Mouse (Mus musculus) forebrain, embryonic 11.5 days (tissue): ENCODE results near the gene Rrp8. TPM values are rescaled to one million over a fixed set of nuclear protein-coding genes. Genes with fewer than 3 reads are reported as not detected.

Source experiments
- ATAC-seq: fragments of 200-750 bp; cut with Nextera tagmentation; replicated peaks from 2 replicates; pipeline ENCODE4 v1.8.0; 2017; ENCODE audit warnings: moderate TSS enrichment; ENCODE audit not compliant: low FRiP score
- DNase-seq: peaks from one replicate; pipeline ENCODE4 v3.0.0-alpha.2; 2017; ENCODE audit warnings: low spot score
- H3K27ac ChIP-seq: fragments of 300-500 bp; sonication (generic); 2 replicates; pipeline ENCODE4 v1.5.1; 2014; ENCODE audit warnings: low read depth, low read length
- H3K27me3 ChIP-seq: fragments of 300-500 bp; sonication (generic); 2 replicates; pipeline ENCODE4 v1.6.1; 2014; ENCODE audit warnings: mild to moderate bottlenecking, low read length, mixed read lengths; ENCODE audit not compliant: control insufficient read depth, insufficient read depth
- H3K36me3 ChIP-seq: fragments of 300-500 bp; sonication (generic); 2 replicates; pipeline ENCODE4 v1.6.1; 2014; ENCODE audit warnings: mild to moderate bottlenecking, low read length, moderate library complexity, mixed read lengths; ENCODE audit not compliant: control insufficient read depth, insufficient read depth
- H3K4me1 ChIP-seq: fragments of 300-500 bp; sonication (generic); replicated peaks from 2 replicates; pipeline ENCODE4 v1.6.1; 2014; ENCODE audit warnings: low read length, mixed read lengths; ENCODE audit not compliant: control insufficient read depth, insufficient read depth
- H3K4me2 ChIP-seq: fragments of 300-500 bp; sonication (generic); 2 replicates; pipeline ENCODE4 v1.6.1; 2014; ENCODE audit warnings: low read depth, mild to moderate bottlenecking, low read length, moderate library complexity, mixed read lengths; ENCODE audit not compliant: severe bottlenecking
- H3K4me3 ChIP-seq: fragments of 300-500 bp; sonication (generic); 2 replicates; pipeline ENCODE4 v1.5.1; 2014; ENCODE audit warnings: low read depth, low read length
- H3K9ac ChIP-seq: fragments of 300-500 bp; sonication (generic); 2 replicates; pipeline ENCODE4 v1.6.1; 2014; ENCODE audit warnings: low read length
- H3K9me3 ChIP-seq: fragments of 300-500 bp; sonication (generic); 2 replicates; pipeline ENCODE4 v1.6.1; 2016; ENCODE audit warnings: low read length, mixed read lengths; ENCODE audit not compliant: control insufficient read depth
- WGBS: fragments of 180-500 bp; shearing (Covaris S2); extraction: QIAGEN DNeasy Blood & Tissue Kit; methylation state at CpG from one replicate; pipeline ENCODE4 v1.1.7; 2014; 5-methylcytosine and 5-hydroxymethylcytosine counted together
- polyA plus RNA-seq: library from polyadenylated mRNA; unstranded; fragments of >200 nt; fragmentation: Nextera tagmentation; extraction: Ambion mirVana; gene quantifications from 2 replicates; pipeline ENCODE4 v1.2.1, GENCODE M21; 2014

Gene Rrp8
- polyA plus RNA-seq, 1 experiment from 2014 or later = 40.6 TPM

DNA sequence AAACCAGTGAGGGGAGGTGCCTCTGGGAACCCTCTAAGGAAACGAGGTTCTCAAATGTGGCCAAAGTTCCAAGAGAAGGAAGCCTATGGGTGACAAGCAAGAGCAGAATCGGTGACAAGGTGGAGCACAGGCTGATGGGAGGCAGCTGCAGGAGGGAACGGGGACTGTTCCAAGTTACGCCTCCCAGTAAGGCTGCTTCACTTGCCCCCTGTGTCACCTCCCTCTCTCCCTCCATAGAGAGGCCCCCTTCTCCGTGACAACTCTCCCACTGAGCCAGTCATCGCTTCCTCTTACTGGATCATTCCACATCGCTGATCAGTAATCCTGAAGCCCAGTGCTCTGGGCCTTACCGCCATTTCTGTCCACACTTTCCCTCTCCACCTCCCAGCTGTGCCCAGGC, 37.5 kb upstream of the Rrp8 start:
- Histone ChIP-seq H3K4me3 (no peak overlapping the region), H3K27ac (no peak overlapping the region), H3K9ac (no peak overlapping the region; the same call in 1 of the 2 replicates), H3K27me3 (no peaks in the 10 kb centered on the region), H3K36me3 (peaks cover 7% of the 10 kb centered on the region), H3K4me2 (no peak overlapping the region), H3K4me1 (0 out of 2 replicates have a peak, but pooled peaks cover 2% of the 10 kb centered on the region), H3K9me3 (no peaks in the 10 kb centered on the region)
- 34% methylated on average over 6 of the region's 8 CpGs for WGBS
- DNase-seq (no peak), ATAC-seq (peak; percentile 55)

DNA sequence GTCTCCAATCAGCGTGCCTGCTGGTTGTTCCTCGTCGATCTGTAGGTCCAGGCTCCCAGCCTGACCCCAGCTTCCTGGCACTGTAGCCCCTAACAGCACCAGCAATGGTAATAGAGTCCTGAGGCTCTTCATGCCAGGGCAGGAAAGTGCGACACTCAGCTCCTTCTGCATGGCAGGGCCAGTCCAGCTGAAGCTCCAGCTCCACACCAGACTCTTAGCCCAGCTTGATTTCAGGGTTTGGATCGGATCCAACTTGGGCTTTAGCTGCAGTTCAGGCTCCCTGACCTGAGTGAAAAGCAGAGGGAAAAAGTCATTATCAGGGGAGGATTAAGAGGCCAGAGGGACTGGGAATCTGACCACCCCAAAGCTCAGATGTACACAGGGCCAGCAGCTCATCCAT, 35.9 kb upstream of the Rrp8 start:
- Histone ChIP-seq H3K27ac (no peak overlapping the region), H3K36me3 (peaks cover 7% of the 10 kb centered on the region), H3K9me3 (no peaks in the 10 kb centered on the region), H3K27me3 (no peaks in the 10 kb centered on the region), H3K4me1 (peaks cover 4% of the 10 kb centered on the region; the same call in 1 of the 2 replicates), H3K4me3 (no peak overlapping the region), H3K9ac (no peak overlapping the region), H3K4me2 (no peak overlapping the region)
- ATAC-seq = no peak
- WGBS = 86% methylated on average over 5 of the region's 5 CpGs
- DNase-seq = no peak

- DNase-seq = no peak
- no peak overlapping the region for H3K4me3 ChIP-seq
- H3K27ac ChIP-seq = no peak overlapping the region
- no peaks in the 10 kb centered on the region for H3K9me3 ChIP-seq
- no peak for ATAC-seq
- WGBS = 95% methylated on average over 15 of the region's 15 CpGs
- peaks cover 7% of the 10 kb centered on the region for H3K36me3 ChIP-seq
- no peak overlapping the region for H3K9ac ChIP-seq
- H3K4me2 ChIP-seq = no peak overlapping the region
- no peaks in the 10 kb centered on the region for H3K27me3 ChIP-seq
- peaks cover 4% of the 10 kb centered on the region; the same call in 1 of the 2 replicates for H3K4me1 ChIP-seq
Measured at GRCm38 (mm10) chr7:105772331-105772730, 35.1 kb upstream of the Rrp8 start.

- Histone ChIP-seq H3K27me3 (no peaks in the 10 kb centered on the region), H3K36me3 (peaks cover 10% of the 10 kb centered on the region), H3K9me3 (no peaks in the 10 kb centered on the region), H3K27ac (no peak overlapping the region), H3K9ac (no peak overlapping the region), H3K4me2 (no peak overlapping the region), H3K4me3 (no peak overlapping the region), H3K4me1 (peaks cover 4% of the 10 kb centered on the region; the same call in 1 of the 2 replicates)
- WGBS = 94% methylated on average over 3 of the region's 3 CpGs
- DNase-seq (no peak), ATAC-seq (no peak)
Measured at GRCm38 (mm10) chr7:105769959-105770358, 32.8 kb upstream of the Rrp8 start.

DNA sequence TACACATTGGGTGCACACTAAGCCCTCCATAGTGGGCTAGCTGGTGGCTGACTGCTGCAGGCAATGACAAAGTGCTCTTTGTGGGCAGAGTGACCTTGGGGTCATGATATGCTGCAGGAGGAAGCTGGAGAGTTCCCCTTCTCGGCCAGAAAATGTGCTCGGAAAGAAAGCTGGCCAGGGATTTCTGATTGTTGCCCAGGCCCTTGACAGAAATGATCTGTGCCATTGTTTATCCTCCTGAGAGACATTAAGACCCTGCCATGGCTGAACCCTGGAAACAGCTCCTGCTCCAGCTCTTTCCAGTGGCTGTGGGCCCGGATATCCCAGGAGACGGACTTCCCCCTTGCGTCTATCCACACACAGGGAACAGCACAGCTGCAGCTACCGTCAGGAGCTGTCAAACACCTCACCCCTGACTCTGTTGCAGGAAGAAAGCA, 30.6 kb upstream of the Rrp8 start:
- no peak overlapping the region for H3K9ac ChIP-seq
- peaks cover 16% of the 10 kb centered on the region for H3K27me3 ChIP-seq
- no peak overlapping the region for H3K4me3 ChIP-seq
- no peaks in the 10 kb centered on the region for H3K9me3 ChIP-seq
- peaks cover 2% of the 10 kb centered on the region; the same call in 1 of the 2 replicates for H3K4me1 ChIP-seq
- DNase-seq (no peak), ATAC-seq (no peak)
- H3K36me3 ChIP-seq = peaks cover 14% of the 10 kb centered on the region
- H3K4me2 ChIP-seq = no peak overlapping the region
- 0 out of 2 replicates have a peak overlapping the region, but pooled peaks have one; percentile 6 for H3K27ac ChIP-seq
- 26% methylated on average over 6 of the region's 6 CpGs for WGBS

GRCm38 (mm10) chr7:105764331-105764730, 27.1 kb upstream of the Rrp8 start:
- Histone ChIP-seq H3K27ac (no peak overlapping the region), H3K4me1 (peaks cover 2% of the 10 kb centered on the region; the same call in 1 of the 2 replicates), H3K4me2 (no peak overlapping the region), H3K9me3 (no peaks in the 10 kb centered on the region), H3K27me3 (peaks cover 24% of the 10 kb centered on the region), H3K36me3 (peaks cover 6% of the 10 kb centered on the region), H3K4me3 (no peak overlapping the region), H3K9ac (no peak overlapping the region)
- WGBS = 88% methylated on average over 11 of the region's 11 CpGs
- DNase-seq (no peak), ATAC-seq (no peak)

DNA sequence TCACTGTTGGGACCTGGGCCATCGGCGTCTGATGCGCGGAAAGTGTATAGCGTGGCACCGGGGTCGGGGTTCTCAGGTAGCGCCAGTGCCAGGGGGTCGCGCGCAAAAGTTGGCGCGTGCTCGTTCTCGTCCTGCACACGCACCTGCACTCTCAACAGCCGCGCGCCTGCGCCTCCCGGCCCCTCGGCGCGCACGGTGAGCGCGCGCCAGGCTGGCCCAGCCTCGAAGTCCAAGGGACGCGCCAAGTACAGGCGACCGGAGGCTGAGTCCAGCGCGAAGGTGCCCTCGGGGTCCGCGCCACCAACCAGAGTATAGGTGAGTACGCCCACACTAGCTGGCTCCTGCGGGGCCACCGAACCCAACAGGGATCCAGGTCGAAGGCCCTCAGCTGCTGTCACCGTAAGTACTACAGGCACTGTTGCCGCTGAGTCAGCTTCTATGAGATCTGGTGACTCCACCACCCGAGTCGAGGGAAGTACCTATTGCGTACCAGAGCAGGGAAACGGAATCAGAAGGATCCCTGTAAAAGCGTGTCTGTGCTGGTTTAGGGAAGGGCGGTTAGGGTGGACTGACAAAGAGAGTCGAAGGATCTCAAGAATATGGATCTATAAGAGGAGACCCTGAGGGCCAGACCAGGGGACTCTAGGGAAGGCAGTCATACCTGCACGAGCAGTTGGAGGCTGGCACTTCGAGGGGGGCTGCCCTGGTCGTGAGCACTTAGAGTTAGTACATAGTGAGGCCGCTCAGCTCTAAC, 25.5 kb upstream of the Rrp8 start:
- ATAC-seq (no peak; the same call in 1 of the 2 replicates), DNase-seq (peak; percentile 58)
- H3K9me3 ChIP-seq = no peaks in the 10 kb centered on the region
- peaks cover 24% of the 10 kb centered on the region for H3K27me3 ChIP-seq
- no peaks in the 10 kb centered on the region; the same call in 1 of the 2 replicates for H3K4me1 ChIP-seq
- H3K4me2 ChIP-seq = 0 out of 2 replicates have a peak overlapping the region, but pooled peaks have one; percentile 11
- no peak overlapping the region for H3K4me3 ChIP-seq
- H3K9ac ChIP-seq = no peak overlapping the region
- peaks cover 15% of the 10 kb centered on the region for H3K36me3 ChIP-seq
- 11% methylated on average over 55 of the region's 55 CpGs for WGBS
- no peak overlapping the region for H3K27ac ChIP-seq

DNA sequence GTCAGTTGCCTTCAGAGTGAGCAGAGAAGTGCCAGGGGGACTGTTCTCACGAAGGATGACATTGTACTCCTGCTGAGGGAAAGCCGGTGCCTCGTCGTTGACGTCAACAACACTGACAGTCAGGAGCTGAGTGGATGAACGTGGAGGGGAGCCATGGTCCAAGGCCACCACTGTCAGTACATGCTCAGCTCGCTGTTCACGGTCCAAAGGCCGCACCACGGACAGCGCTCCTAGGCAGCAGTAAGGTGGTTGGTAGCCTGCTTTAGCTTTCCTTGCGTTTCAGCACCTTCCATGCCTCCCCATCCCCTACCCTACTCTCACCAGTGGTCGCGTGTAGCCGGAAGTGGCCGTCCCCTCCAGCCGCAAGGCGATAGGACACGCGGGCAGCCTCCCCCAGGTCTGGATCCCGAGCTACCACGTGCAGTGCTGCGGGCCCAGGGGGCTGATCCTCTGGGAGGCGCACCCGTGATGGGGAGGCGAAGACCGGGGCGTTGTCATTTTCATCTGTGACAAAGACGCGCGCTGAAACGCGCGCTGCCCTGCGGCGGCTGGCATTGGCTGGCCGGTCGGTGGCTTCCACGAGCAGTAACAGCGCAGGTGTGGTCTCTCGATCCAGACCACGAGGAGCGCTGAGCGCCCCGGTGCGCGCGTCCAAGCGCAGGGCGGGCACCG, 24.8 kb upstream of the Rrp8 start:
- H3K27me3 ChIP-seq = peaks cover 24% of the 10 kb centered on the region

More for the DNA sequence above, 24.8 kb upstream of the Rrp8 start:
- Histone ChIP-seq H3K9ac (no peak overlapping the region), H3K4me3 (no peak overlapping the region), H3K9me3 (no peaks in the 10 kb centered on the region), H3K4me1 (no peaks in the 10 kb centered on the region; the same call in 1 of the 2 replicates), H3K27ac (no peak overlapping the region), H3K36me3 (peaks cover 16% of the 10 kb centered on the region), H3K4me2 (0 out of 2 replicates have a peak overlapping the region, but pooled peaks have one; percentile 11)
- ATAC-seq = peak; percentile 19; the same call in 1 of the 2 replicates
- peak; percentile 65 for DNase-seq
- WGBS = 14% methylated on average over 51 of the region's 51 CpGs
